Mouse (Mus musculus) bone marrow, adult 2 months (tissue): Measurements from ENCODE around the gene Card11. TPM values are rescaled to one million over a fixed set of nuclear protein-coding genes. Genes with fewer than 3 reads are reported as not detected.

Experiments used
- H3K27ac ChIP-seq: fragments of 200-500 bp; 2 replicates; pipeline ENCODE4 v1.5.1; 2012; ENCODE audit warnings: low read depth, mild to moderate bottlenecking, control low read depth, inconsistent platforms, low read length; ENCODE audit not compliant: control insufficient read depth, poor library complexity, insufficient read depth
- H3K4me1 ChIP-seq: fragments of 200-500 bp; 2 replicates; pipeline ENCODE4 v1.6.1; 2011; ENCODE audit warnings: low read length; ENCODE audit not compliant: control insufficient read depth, insufficient read depth
- H3K4me3 ChIP-seq: fragments of 200-500 bp; replicated peaks from 2 replicates; pipeline ENCODE3; 2011; ENCODE audit warnings: mild to moderate bottlenecking, low read depth, low read length, control low read depth; ENCODE audit not compliant: control insufficient read depth
- CTCF ChIP-seq: fragments of 200-500 bp; IDR thresholded peaks from 2 replicates; pipeline ENCODE4 v1.5.1; 2011; ENCODE audit warnings: low read length, control low read depth; ENCODE audit not compliant: control insufficient read depth, insufficient read depth
- POLR2A ChIP-seq: fragments of 200-500 bp; IDR thresholded peaks from 2 replicates; pipeline ENCODE4 v1.6.1; 2011; ENCODE audit warnings: low read depth, mild to moderate bottlenecking, control low read depth, low read length, borderline replicate concordance; ENCODE audit not compliant: control insufficient read depth
- WGBS: fragments of 180-500 bp; shearing (Covaris S2); methylation state at CpG from one replicate; pipeline ENCODE4 v1.1.7; 2018; 5-methylcytosine and 5-hydroxymethylcytosine counted together
- polyA plus RNA-seq: library from polyadenylated mRNA; stranded (reverse); fragments of >200 nt; gene quantifications from 2 replicates; pipeline ENCODE4 v1.2.4, GENCODE M21; 2011; ENCODE audit warnings: low replicate concordance; ENCODE audit not compliant: missing spikeins, insufficient read depth, insufficient read length

Gene Card11
- polyA plus RNA-seq, 1 experiment = 18.2 TPM

- Histone ChIP-seq H3K4me1 (peaks cover 6% of the 10 kb centered on the region), H3K4me3 (no peak overlapping the region), H3K27ac (no peak overlapping the region)
- TF ChIP-seq CTCF = no peak
- WGBS = 77% methylated on average over 8 of the region's 8 CpGs
Observed at GRCm38 (mm10) chr5:140831064-140831431, 169.3 kb downstream of the Card11 start.

- Histone ChIP-seq H3K27ac (peak within 1 kb of the TSS; percentile 84), H3K4me1 (peaks cover 6% of the 10 kb centered on the region), H3K4me3 (peak within 1 kb of the TSS; percentile 91)
- WGBS = 1% methylated on average over 48 of the region's 49 CpGs
- TF ChIP-seq CTCF = no peak
- no peak for TF ChIP-seq POLR2A
Observed at GRCm38 (mm10) chr5:140830314-140831063, 169.9 kb downstream of the Card11 start, which contains the start of gene Gna12. Gene Gna12, minus strand, starts transcription at chr5:140830431.

- 11% methylated on average over 58 of the region's 58 CpGs for WGBS
- H3K4me3 ChIP-seq = peak overlapping the region; percentile 91
- peak; percentile 10; the same call in 1 of the 2 replicates for TF ChIP-seq POLR2A
- TF ChIP-seq CTCF = no peak
- H3K27ac ChIP-seq = peak overlapping the region; percentile 84
- H3K4me1 ChIP-seq = peaks cover 6% of the 10 kb centered on the region
Observed at GRCm38 (mm10) chr5:140829911-140830294, 170.5 kb downstream of the Card11 start.

- WGBS = 30% methylated on average over 18 of the region's 18 CpGs
- H3K4me3 ChIP-seq = peak overlapping the region; percentile 91
- peak overlapping the region; percentile 84; the same call in 1 of the 2 replicates for H3K27ac ChIP-seq
- TF ChIP-seq CTCF (no peak), POLR2A (no peak)
- H3K4me1 ChIP-seq = peaks cover 3% of the 10 kb centered on the region; the same call in 1 of the 2 replicates
Observed at GRCm38 (mm10) chr5:140829081-140829910, 171.1 kb downstream of the Card11 start.

GRCm38 (mm10) chr5:140828363-140828762 lies 172.0 kb downstream of the Card11 start:
- H3K4me3 ChIP-seq = peak overlapping the region; percentile 26
- peaks cover 3% of the 10 kb centered on the region; the same call in 1 of the 2 replicates for H3K4me1 ChIP-seq
- TF ChIP-seq POLR2A (no peak), CTCF (no peak)
- H3K27ac ChIP-seq = no peak overlapping the region
- whole genome bisulfite sequencing = 70% methylated on average over 2 of the region's 2 CpGs

- Histone ChIP-seq H3K27ac (no peak overlapping the region), H3K4me1 (peaks cover 3% of the 10 kb centered on the region; the same call in 1 of the 2 replicates), H3K4me3 (no peak overlapping the region)
- 66% methylated on average over 8 of the region's 8 CpGs for WGBS
- TF ChIP-seq CTCF (no peak), POLR2A (no peak)
Observed at GRCm38 (mm10) chr5:140827896-140828295, 172.5 kb downstream of the Card11 start.

GRCm38 (mm10) chr5:140827413-140827812 lies 173.0 kb downstream of the Card11 start:
- TF ChIP-seq POLR2A = no peak
- Histone ChIP-seq H3K4me1 (peaks cover 3% of the 10 kb centered on the region; the same call in 1 of the 2 replicates), H3K27ac (no peak overlapping the region), H3K4me3 (no peak overlapping the region)
- WGBS = 22% methylated on average over 2 of the region's 2 CpGs

- 79% methylated on average over 1 of the region's 1 CpGs for WGBS
- no peak overlapping the region for H3K4me3 ChIP-seq
- no peak for TF ChIP-seq POLR2A
- no peak for TF ChIP-seq CTCF
- no peak overlapping the region for H3K27ac ChIP-seq
- peaks cover 3% of the 10 kb centered on the region; the same call in 1 of the 2 replicates for H3K4me1 ChIP-seq
Observed at GRCm38 (mm10) chr5:140826796-140827195, 173.6 kb downstream of the Card11 start.
